Mouse (Mus musculus) G1E (cell line): ENCODE data around the gene H2-Eb2.

Source experiments
- CTCF ChIP-seq: IDR thresholded peaks from 2 replicates; pipeline ENCODE4 v1.5.1; 2012; ENCODE audit warnings: low read depth, low read length, inconsistent platforms, mixed read lengths
- GATA1 ChIP-seq: IDR thresholded peaks from 2 replicates; pipeline ENCODE4 v1.6.1; 2012; ENCODE audit warnings: borderline replicate concordance, low read length, inconsistent platforms, mixed read lengths
- GATA2 ChIP-seq: IDR thresholded peaks from 2 replicates; pipeline ENCODE4 v1.6.1; 2012; ENCODE audit warnings: low read depth, low read length, inconsistent platforms, borderline replicate concordance
- POLR2AphosphoS5 ChIP-seq: IDR thresholded peaks from 2 replicates; pipeline ENCODE4 v1.6.1; 2012; ENCODE audit warnings: low read depth, low read length, inconsistent platforms; ENCODE audit not compliant: insufficient replicate concordance
- TAL1 ChIP-seq: conservative IDR thresholded peaks from 2 replicates; pipeline ENCODE4 v1.6.1; 2012; ENCODE audit warnings: low read depth, low read length, inconsistent platforms, mixed read lengths

- no peak for TF ChIP-seq CTCF
- TF ChIP-seq TAL1: no peak
- TF ChIP-seq GATA1: no peak
- no peak for TF ChIP-seq POLR2AphosphoS5
- no peak for TF ChIP-seq GATA2
These were observed 37.8 kb upstream of the H2-Eb2 start, which contains the start of gene H2-Aa for GRCm38 (mm10) chr17:34287648-34288047.
